Mouse (Mus musculus) C3H10T1/2 (cell line): ENCODE results near the gene Gpr173. TPM values are rescaled to one million over a fixed set of nuclear protein-coding genes. Genes with fewer than 3 reads are reported as not detected.

Source experiments
- polyA plus RNA-seq, 2 experiments: library from polyadenylated mRNA; unstranded; fragments of >200 nt; fragmentation: generic; extraction: Trizol; gene quantifications; one replicate each; pipeline ENCODE4 v1.2.1; 2012; ENCODE audit warnings: missing spikeins in 2 of 2

Gpr173 gene
- 1 to 10 TPM; 4.3 to 7.3 TPM for polyA plus RNA-seq

GRCm38 (mm10) chrX:152368397-152369273 is at the start of gene Gpr173:
TSS of gene Gpr173 (minus strand) at chrX:152368704.

GRCm38 (mm10) chrX:152342358-152342901 is 26.1 kb downstream of the Gpr173 start, which contains the start of gene Tspyl2:
TSS of gene Tspyl2 (minus strand) at chrX:152342425.

GRCm38 (mm10) chrX:152326996-152327688 is 41.4 kb downstream of the Gpr173 start, which contains the start of gene Kantr:
TSS of gene Kantr (minus strand) at chrX:152327495.

Other genes with a start within 250 kb of the Gpr173 start
- gene Iqsec2, start 224.4 kb downstream of the Gpr173 start, polyA plus RNA-seq = 10 to 100 TPM; 10.9 to 36.2 TPM
- 10 to 100 TPM; 15.7 to 36.0 TPM for gene Kdm5c, start 135.7 kb downstream of the Gpr173 start, polyA plus RNA-seq
- 1 to 10 TPM in 1 of 2 experiments, under 1 TPM in 1; 0.18 to 1.8 TPM for gene Kantr, start 41.2 kb downstream of the Gpr173 start, polyA plus RNA-seq
- gene Tspyl2, start 26.3 kb downstream of the Gpr173 start, polyA plus RNA-seq = 10 to 100 TPM in 1 of 2 experiments, 1 to 10 TPM in 1; 3.6 to 27.4 TPM
- not detected for gene Cldn34a, start 194.6 kb upstream of the Gpr173 start, polyA plus RNA-seq